Mouse (Mus musculus): ENCODE results near the gene B4galnt2.
"Not testable (repeated sequence)": the region's sequence is repeated elsewhere in the genome, so short reads cannot be mapped to it uniquely, and the experiment has no call there.

Gene B4galnt2

DNA sequence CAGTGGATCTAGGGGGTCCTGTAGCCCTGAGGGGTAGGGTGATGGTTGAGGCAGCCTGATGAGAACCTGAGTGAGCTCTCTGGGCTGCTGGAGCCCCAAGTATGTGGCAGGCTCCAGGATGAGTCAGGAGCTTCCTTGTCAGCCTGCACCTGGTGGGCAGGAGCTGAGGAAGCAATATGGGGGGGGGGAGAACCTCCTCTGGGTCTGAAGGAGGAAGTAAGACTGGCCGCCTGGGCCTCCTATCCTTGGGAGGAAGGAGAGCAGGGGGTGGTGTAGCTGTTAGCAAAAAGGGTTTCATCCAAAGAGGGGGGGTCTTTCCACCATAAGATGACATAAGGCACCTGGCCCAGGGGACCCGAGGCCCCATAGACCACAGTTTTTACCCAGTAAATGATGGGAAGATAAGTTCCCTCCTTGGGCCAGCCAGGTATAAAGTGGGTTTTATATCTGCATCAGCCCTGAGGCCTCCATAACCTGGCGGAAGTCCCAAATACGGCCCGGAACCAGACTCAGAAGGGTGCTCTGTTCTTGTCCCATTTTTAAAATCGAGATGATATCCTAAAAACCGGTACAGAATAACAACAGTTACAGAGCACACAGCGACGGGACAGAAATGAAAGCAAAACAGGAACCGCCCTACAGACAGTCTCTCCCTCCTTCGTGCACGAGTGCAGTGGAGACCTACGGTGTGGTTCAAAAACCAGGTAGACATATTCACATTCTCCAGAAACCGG lies 18.1 kb downstream of the B4galnt2 start:
- in situ Hi-C loops (cut with MboI, MseI) = no loop called here

DNA sequence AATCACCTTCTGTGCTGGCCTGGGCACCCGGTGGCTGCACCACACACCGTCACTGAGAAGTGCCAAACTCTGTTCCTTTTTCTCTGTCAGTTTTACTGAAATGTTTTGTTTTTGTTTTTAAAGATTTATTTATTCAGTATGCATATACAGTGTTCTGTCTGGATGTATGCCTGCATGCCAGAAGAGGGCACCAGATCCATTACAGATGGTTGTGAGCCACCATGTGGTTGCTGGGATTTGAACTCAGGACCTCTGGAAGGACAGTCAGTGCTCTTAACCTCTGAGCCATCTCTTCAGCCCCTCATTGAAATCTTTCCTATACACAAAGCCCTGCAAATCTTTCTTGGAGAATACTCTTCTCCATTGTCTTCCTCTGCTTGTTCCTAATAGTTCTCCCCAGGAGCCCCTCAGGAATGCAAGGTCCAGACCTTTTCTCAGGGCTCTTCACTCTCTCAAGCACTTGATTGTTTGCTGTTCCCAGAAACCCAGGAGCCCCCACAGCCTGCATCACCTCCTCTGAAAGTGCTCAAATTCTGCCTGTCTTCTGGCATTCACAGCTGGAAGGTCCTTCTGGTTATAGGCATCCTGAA lies 24.1 kb downstream of the B4galnt2 start:
- in situ Hi-C loops (cut with MboI, MseI) = no loop called here

DNA sequence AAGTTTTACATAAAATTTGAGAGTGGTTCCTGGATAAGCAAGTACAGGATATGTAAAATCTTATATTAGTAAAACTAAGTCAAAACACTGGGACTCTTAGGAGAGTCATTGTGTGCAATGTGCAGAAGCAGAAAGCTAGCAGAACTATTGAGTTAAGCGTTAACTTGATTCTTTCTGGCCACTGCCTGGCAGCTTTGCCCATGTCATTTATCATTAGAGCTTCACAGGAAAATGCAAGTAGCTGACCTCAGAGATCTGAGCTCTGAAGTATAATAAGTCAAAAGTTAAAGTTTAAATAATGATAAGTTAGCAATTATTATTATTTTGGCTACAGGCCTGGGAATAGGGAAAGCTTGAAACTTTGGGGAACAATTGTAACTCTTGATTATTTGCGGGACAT lies 34.8 kb downstream of the B4galnt2 start:
- in situ Hi-C loops (cut with MboI, MseI) = not testable (repeated sequence)

DNA sequence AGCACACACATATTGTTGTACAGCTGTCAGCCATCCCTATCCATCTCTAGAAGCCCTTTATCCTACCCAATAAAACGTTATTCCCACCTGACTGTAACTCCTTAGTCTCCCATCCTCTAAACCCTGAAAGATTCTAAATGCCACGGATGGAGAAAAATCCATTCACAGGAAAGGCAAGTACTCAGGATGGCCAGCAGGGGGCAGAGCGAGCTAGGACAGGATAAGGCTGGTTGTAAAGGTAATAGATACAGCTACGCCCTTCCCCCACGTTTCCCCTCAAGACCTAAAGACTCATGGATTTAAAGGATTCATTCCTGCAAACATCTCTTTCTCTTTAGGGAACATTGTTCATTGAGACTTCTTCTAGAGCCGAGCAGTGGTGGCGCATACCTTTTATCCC lies 38.4 kb downstream of the B4galnt2 start:
- in situ Hi-C loops (cut with MboI, MseI) = no loop called here

DNA sequence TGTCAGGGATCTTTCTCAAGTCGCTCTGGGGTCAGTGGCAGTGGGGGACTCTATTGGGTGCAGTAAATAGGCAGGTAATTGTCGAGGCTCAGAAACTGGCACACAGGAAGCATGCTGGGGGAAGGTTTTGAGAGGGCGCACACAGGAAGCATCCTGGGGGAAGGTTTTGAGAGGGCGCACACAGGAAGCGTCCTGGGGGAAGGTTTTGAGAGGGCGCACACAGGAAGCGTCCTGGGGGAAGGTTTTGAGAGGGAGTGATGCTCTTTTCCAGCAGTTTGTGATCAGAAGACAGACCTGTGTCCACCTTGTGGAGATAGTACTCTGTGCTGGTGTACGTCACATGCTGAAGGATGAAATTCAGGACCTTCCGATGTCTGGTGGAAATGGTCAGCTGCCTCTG lies 38.9 kb downstream of the B4galnt2 start:
- in situ Hi-C loops (cut with MboI, MseI) = no loop called here

DNA sequence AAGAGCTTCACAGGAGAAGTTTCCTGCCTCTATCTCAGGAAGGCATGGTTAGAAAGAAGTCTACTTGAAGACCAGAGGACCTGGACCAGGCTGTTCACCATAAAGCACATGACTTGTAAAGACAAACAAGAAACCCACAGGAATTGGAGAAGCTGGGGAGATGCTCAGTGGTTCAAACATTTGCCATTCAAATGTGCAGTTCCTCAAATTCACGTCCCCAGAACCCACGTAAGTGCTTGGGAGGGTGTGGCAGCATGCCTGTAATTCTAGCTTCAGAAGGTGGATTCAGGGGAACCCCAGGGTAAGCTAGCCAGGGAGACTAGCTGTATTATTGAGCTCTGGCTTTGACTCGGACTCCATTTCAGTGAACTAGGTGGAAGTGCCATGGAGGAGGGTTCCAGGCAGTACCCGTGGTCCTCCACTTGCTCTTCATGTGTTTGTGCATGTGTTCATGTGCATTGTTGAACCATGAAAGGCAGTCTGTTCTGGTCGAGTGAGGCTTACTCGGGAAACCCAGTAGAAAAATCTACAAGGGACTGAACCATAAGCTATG lies 44.7 kb downstream of the B4galnt2 start:
- in situ Hi-C loops (cut with MboI, MseI) = no loop called here

DNA sequence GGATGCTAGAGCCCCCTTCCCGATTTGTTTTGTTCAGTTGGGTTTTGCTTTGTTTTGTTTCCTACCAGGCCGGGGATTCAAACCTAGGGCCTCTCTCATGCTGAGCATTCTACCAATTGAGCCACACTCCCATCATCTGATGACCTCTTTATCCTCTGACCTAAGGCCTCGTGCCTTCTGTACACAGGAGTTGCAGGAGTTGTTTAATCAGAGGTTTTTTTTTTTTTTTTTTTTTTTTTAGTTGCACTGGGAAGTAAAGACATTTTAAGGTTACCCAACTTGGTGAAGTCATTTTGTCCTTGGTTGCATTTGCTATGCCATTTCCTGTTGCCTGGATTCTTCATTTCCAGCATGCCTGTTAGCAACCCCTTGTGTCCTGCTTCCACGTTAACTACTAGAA lies 45.2 kb downstream of the B4galnt2 start:
- in situ Hi-C loops (cut with MboI, MseI) = no loop called here

DNA sequence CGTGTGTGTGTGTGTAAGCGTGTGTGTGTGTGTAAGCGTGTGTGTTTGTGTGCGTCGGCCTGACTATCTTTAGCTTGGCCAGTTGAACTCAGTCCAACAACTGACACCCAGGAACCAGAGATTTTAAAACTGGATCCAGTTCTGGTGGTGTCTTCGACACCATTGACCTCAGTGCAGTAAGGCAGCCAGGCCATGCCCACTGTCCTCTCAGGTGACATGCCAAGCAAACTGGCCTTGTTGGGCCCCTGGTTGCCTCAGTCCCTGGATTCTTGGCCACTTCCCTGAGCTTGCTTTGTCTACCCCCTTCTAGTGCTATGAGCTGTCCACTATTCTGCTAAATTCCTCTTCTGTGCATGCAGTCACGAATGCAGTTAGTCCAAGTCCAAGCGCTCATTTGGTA lies 53.3 kb downstream of the B4galnt2 start:
- in situ Hi-C loops (cut with MboI, MseI) = no loop called here

DNA sequence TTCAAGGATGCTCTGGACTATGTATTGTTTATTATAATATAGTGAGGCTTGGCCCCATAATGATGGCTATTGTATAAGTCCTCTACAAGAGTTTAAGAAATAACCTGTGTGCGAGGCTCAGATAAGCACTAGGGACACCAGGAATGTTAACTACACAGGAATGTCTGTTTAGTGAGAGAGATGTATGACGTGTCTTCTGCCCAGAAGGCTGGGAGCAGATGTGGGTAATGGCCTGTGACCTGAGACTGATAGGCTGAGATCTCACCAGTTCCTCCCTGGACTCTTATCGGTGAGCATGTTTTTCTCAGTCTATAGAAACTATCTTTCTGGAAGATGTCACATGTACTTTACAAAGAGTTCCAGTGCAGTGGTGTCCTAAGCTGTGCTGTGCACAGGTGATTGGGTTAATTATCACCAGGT lies 54.6 kb downstream of the B4galnt2 start:
- in situ Hi-C loops (cut with MboI, MseI) = no loop called here

DNA sequence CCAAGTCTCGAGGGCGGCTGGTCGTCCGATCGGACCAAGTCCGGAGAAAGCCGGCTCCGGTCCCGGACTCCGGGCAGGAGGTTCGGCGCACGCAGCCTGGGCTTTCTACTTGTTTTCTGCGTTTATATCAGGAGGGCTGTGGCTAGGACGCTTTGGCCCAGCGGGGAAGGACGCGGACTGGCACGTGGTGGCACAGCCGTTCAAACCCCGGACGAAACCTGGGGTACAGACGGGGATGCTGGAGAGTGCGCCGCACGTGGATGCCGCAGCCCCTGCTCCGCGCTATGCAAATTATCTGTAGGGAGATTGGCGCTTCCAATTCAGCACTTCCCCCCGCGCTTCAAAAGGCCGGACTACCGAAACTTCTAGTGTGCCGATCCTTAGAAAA lies 55.2 kb downstream of the B4galnt2 start:
- in situ Hi-C loops (cut with MboI, MseI) = no loop called here

DNA sequence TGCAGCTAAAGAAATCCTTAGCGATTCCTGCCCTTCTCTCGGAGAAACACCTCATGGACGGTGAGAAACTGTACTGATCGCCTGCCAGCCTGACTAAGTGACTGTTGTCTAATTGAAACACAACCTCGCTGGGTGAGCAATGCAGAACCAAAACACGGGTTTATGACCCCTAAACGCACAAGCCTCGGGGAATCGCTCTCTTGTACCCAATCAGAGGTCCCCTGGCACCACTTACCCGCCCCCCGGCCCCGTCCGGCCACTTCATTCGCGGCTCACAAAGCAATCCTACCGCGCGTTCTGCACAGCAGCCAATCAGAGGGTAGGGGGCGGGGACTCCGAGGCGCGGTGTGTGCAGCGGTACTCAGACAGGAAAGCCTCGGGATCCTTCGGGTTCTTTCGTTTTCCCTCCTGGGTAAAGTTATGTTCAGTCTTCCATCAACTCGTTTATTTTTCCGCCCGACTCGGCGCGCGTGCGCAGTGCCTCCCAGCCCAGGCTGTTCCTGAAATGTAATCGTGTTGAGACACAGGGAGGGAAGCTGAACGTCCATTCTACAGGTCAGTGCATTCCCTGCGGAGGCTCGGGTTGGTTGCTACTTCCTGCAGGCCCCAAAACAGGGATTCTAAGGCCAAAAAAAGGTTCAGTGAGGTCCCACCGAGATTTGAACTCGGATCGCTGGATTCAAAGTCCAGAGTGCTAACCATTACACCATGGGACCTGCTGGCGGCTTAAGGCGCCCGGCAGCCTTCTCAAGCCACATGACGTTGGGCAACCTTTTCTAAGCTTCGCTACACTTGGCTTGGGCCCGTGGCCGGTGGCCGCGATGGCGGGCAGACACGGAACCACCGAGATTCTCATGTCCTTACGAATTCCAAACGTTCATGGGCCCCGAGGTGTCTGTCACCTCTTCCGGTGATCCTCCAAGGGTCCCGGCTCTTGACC lies 55.9 kb downstream of the B4galnt2 start:
- in situ Hi-C loops (cut with MboI, MseI) = no loop called here

DNA sequence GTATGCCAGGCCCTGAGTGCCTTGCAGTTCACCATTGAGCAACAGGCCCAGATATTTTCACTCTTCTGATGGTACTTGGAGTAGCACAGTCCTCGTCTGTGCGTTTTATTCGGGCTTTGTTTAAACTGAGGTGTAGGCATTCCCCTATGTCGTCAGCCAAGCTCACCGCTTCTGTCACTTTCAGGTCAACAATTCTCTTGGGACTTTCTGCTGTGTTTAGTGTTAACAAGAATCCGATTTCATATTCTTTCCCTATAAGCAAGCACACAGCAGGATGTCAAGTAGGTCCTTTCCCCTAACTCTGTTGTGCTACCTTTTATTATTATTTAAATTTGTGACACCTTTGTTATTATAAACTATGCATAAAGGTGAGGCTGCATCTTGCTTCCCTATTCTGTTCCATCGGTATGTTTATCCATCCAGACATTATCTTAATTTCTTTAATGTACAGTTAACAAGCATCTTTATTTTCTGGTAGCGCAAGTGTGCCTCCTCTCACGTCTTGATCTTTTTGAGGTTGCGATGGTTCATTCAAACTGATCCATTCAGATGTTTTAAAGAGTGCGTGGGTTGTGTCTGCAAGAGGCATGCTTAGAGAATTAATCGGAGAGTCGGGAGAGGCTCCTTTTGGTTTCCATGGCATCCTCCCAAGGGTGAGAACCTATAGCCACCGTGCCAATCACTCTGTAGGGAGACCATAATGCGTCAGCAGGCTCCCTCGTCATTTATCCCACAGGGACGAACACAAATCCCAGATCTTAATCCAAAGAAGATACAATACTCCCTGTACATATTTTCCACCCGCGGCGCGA lies 56.8 kb downstream of the B4galnt2 start:
- in situ Hi-C loops (cut with MboI, MseI) = no loop called here

DNA sequence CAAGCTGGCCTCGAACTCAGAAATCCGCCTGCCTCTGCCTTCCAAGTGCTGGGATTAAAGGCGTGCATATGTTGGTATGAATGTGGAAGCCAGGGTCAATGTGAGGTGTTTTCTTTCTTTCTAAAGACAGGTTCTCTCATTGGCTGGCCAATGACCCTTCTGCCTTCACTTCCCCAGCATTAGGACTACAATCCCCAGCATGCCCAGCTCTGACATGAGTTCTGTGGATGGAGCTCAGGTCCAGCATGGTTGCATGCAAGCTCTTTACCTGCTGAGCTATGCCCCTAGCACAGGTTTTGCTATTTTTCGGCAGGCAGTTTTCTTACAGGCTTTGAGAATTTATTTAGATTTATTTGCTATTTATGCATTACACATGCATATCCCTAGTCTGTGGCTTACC lies 57.4 kb downstream of the B4galnt2 start:
- in situ Hi-C loops (cut with MboI, MseI) = no loop called here

DNA sequence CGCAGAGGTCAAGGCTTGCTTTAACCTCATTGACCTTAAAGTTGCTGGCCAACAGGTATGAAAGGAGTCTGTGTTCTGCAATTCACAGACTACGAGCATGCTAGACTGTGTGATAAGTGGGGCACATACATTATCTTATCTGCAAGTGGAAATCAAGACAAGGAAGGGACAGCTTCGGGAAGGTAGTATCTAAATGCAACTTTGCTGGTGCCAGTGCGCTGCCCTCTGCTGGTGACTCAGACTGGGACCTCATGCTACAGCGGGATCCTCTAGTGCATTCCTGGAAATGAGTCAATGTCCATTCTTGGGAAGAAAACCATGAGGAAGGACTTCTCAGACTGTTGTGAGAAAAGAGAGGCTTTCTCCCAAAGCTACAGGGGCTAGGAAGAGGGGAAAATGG lies 61.0 kb downstream of the B4galnt2 start:
- in situ Hi-C loops (cut with MboI, MseI) = no loop called here

DNA sequence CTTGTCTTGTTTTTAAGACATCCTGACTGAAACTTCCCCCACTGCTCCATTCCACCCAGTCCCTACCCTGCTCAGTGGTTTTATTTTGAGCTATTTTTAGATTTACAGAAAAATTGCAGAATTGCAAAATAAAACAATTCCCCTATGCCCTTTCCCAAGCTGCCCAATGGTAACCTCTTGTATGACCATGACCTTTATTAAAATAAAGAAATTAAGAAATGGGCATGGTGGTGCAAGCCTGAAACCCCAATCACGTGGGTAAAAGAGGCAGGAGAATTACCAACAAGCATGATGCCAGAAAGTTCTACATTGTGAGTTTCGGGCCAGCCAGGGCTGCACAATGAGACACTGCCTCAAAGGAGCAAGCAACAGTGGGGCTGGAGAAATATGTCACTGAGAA lies 63.8 kb downstream of the B4galnt2 start:
- in situ Hi-C loops (cut with MboI, MseI) = no loop called here

DNA sequence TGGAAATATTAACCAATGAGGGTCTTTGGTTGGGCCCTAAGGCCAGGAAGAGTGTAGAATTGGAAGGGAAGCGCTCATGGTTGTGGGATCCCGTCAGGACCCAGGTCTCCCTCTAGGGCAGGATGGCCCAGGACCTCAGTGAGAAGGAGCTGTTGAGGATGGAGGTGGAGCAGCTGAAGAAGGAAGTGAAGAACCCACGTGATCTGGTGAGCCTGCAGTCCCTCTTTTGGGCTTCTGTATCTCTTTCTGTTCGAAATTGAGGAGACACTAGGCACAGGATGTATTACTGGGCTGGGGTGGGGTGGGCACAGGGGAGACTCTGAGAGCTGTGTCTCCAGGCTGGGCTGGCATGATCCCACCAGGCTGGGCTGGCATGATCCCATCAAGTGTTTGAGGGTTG lies 69.8 kb downstream of the B4galnt2 start:
- in situ Hi-C loops (cut with MboI, MseI) = no loop called here

DNA sequence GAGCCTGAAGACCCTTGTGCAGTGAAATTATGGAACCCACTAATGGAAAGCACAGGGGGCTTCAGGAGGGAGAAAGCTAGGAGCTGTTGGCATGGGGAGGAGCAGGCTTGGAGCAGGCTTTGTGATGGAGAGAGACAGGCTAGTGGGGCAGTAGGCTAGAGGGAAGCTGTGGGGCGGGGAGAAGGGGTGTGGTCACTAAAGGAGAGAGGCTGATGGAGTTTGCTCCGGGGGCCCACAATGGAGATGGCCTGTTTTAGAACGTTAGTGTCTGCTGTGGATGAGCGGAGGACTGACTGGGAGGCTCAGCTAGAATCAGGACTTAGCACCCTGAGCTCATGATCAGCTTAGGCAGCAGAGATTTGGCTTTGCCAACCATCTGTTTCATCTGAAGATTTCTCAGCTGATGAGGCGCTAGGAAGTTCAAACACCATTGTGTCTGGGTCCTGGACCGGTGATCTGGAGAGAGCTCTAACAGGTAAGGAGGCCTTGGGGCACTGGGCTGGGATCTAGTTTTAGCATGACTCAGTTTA lies 71.2 kb downstream of the B4galnt2 start:
- in situ Hi-C loops (cut with MboI, MseI) = no loop called here

DNA sequence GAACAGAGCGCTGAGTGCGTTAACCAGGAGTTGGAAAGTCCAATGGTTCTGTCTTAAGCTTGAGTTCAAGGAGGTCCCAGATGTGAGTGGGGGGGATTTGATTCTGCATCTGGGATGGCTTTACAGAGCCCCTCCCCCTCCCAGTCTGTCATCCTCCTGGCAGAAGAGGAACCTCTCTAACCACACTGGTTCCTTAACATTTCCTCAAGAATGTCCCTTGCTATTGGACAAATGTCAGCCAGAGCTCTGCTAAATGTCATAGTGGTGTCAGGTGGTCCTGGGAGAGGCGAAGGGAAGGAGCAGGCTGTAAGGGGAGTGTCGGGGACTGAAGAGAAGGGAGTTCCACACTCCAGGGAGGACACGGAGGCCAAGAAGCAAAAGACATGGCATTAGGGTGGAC lies 71.7 kb downstream of the B4galnt2 start:
- in situ Hi-C loops (cut with MboI, MseI) = no loop called here

DNA sequence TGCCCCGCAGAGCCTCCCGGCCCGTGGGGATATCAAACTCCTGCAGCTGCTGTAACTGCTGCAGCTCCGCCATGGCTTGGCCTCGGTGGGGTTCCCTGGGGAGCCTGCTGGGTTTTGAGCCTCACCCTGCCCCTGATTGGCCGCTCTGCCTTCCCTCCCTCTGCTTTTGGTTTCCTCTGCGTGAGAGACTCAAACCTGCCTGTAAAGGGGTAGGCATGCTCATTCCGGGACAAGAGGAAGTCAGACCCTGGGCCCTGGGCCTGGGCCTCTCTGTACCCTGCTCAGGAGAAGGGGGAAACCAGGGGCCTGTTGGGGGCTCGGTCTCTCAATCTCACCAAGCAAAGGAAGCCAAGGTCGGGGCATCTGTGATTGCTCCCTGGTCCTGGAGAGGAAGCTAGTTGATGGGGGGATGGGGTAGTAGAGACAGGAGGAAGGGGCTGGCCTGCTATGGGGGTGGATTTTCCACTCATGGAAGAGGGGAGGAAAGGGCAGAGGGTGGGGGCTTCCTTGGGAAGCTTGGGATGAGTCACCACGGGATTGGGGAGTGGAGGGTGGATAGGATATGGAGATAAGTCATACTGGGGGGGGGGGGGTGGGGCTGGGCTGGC lies 72.5 kb downstream of the B4galnt2 start, which contains the start of gene Abi3:
Abi3 (minus strand) TSS at position 403 of the 608 bp plus-strand sequence.
- in situ Hi-C loops (cut with MboI, MseI) = no loop called here

DNA sequence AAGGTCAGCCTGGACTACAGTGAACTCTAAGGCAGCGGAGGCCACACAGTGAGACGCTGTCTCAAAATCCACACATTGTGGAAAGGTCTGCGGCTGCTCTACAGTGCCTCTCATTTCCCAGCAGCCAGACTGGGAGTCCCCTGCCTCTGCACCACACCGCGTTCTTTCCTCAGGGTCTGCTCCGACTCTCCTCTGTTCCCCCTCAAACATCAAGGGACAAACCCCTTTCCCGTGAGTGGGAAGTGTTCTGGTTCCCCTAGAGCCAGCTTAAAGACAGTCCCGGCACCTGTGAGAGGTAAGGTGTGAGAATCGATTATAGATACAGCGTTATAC lies 73.2 kb downstream of the B4galnt2 start:
- in situ Hi-C loops (cut with MboI, MseI) = no loop called here
